Comparison of ENCODE assay signal across 15 mouse cellular contexts in genomic region chr11:115957971-115958370, GRCm38 (mm10). TPM values are rescaled to one million over a fixed set of nuclear protein-coding genes. Genes with fewer than 3 reads are reported as not detected.
DNase-seq lines count a peak whose midpoint lies in the region; ATAC-seq and TF ChIP-seq lines count a peak whose summit lies in the region.
"Had no signal": no experiment of that assay in that cellular context is flagged by ENCODE, and none has a peak within 500 bp of the region (broad histone marks: within the 10 kb centered on the region; RNA-seq: fewer than 3 reads in every experiment).

No protein-coding gene starts in this region.

- no peaks in the 10 kb centered on the region for H3K9me3 ChIP-seq in hindbrain, embryonic 13.5 days
- no peaks in the 10 kb centered on the region for H3K9me3 ChIP-seq in hindbrain, embryonic 11.5 days (ENCODE audit: control insufficient read depth, low read length)
- H3K9me3 ChIP-seq in liver, postnatal 0 days (ENCODE audit: low read length), result no peaks in the 10 kb centered on the region

- H3K4me3 ChIP-seq in hindbrain, embryonic 13.5 days, result no peak overlapping the region
- H3K4me3 ChIP-seq in hindbrain, embryonic 11.5 days (ENCODE audit: low read depth, low read length), result no peak overlapping the region
- no peak overlapping the region for H3K4me3 ChIP-seq in liver, postnatal 0 days (ENCODE audit: low read depth, low read length)

- TF ChIP-seq CTCF in liver, postnatal 0 days (IDR thresholded peaks at IDR 0.05; ENCODE audit: low read depth), result no peak

- H3K9ac ChIP-seq in hindbrain, embryonic 13.5 days, result no peak overlapping the region
- no peak overlapping the region for H3K9ac ChIP-seq in hindbrain, embryonic 11.5 days (ENCODE audit: low read depth, low read length)
- no peak overlapping the region for H3K9ac ChIP-seq in liver, postnatal 0 days (replicated peaks)

- no peak for TF ChIP-seq EP300 in liver, postnatal 0 days (IDR thresholded peaks at IDR 0.05; ENCODE audit: low read depth)

- WGBS in hindbrain, embryonic 13.5 days, result 57% methylated on average over 7 of the region's 7 CpGs
- 62% methylated on average over 7 of the region's 7 CpGs for WGBS in hindbrain, embryonic 11.5 days
- WGBS in liver, postnatal 0 days (ENCODE audit: insufficient replicate concordance), result 81% methylated on average over 7 of the region's 7 CpGs

- peak overlapping the region; percentile 77; the same call in 1 of the 2 replicates for H3K27ac ChIP-seq in hindbrain, embryonic 13.5 days
- no peak overlapping the region for H3K27ac ChIP-seq in hindbrain, embryonic 11.5 days (ENCODE audit: low read depth, low read length)
- H3K27ac ChIP-seq in liver, postnatal 0 days (ENCODE audit: low read depth), result no peak overlapping the region

- H3K36me3 ChIP-seq in hindbrain, embryonic 13.5 days, result peaks cover 74% of the 10 kb centered on the region
- peaks cover 14% of the 10 kb centered on the region; the same call in 1 of the 2 replicates for H3K36me3 ChIP-seq in hindbrain, embryonic 11.5 days (ENCODE audit: control insufficient read depth, insufficient read depth, low read length)
- peaks cover 58% of the 10 kb centered on the region for H3K36me3 ChIP-seq in liver, postnatal 0 days (replicated peaks; ENCODE audit: insufficient read depth, low read length)

- no peaks in the 10 kb centered on the region for H3K27me3 ChIP-seq in hindbrain, embryonic 13.5 days
- H3K27me3 ChIP-seq in hindbrain, embryonic 11.5 days (ENCODE audit: control insufficient read depth, insufficient read depth, low read length), result no peaks in the 10 kb centered on the region
- no peaks in the 10 kb centered on the region for H3K27me3 ChIP-seq in liver, postnatal 0 days (ENCODE audit: insufficient read depth, low read length)

- H3K4me2 ChIP-seq in hindbrain, embryonic 13.5 days, result no peak overlapping the region
- no peak overlapping the region for H3K4me2 ChIP-seq in hindbrain, embryonic 11.5 days (replicated peaks; ENCODE audit: low read depth, low read length)
- no peak overlapping the region for H3K4me2 ChIP-seq in liver, postnatal 0 days (ENCODE audit: low read depth, low read length)

- DNase-seq in hindbrain, embryonic 11.5 days (ENCODE audit: low spot score), result no peak
- DNase-seq in 3134 (ENCODE audit: extremely low read depth, insufficient read length, low spot score), result peak; percentile 68
- DNase-seq in NIH3T3 (ENCODE audit: low read depth), result peak; percentile 87
- DNase-seq in fibroblast of lung, adult 2 months (ENCODE audit: low read depth), result peak; percentile 86
- no peak for DNase-seq in thymus, adult 18-20 months
- no peak for DNase-seq in gastrocnemius, postnatal 25 days
- DNase-seq in liver, postnatal 0 days, result no peak
- DNase-seq: cerebellum, adult 8-10 months; liver; lung, postnatal 14 days; midbrain, embryonic 14.5 days had no signal

- H3K4me1 ChIP-seq in hindbrain, embryonic 13.5 days (replicated peaks), result peaks cover 36% of the 10 kb centered on the region
- H3K4me1 ChIP-seq in hindbrain, embryonic 11.5 days (replicated peaks; ENCODE audit: control insufficient read depth, insufficient read depth, low read length), result peaks cover 10% of the 10 kb centered on the region
- no peaks in the 10 kb centered on the region for H3K4me1 ChIP-seq in liver, postnatal 0 days (ENCODE audit: insufficient read depth)

- ATAC-seq in hindbrain, embryonic 13.5 days (ENCODE audit: low FRiP score), result no peak
- no peak for ATAC-seq in hindbrain, embryonic 11.5 days (ENCODE audit: low FRiP score)
- ATAC-seq in liver, postnatal 0 days, result no peak
- ATAC-seq: CD4-positive, CD25-positive, alpha-beta regulatory T cell, adult 4 months had no signal

RNA-seq across cellular contexts. Expression of gene Itgb4, which starts 16.5 kb away (rescaled TPM):
- 0.88 and 1.3 TPM in 2 replicates for polyA plus RNA-seq in hindbrain, embryonic 13.5 days (2015; fragmentation: Nextera tagmentation; extraction: Ambion mirVana)
- 0.36 and 0.82 TPM in 2 replicates for polyA plus RNA-seq in hindbrain, embryonic 11.5 days (2014; fragmentation: Nextera tagmentation; extraction: Ambion mirVana)
- total RNA-seq in gastrocnemius, postnatal 25 days (2021), result 1 to 10 TPM; 4.2 to 4.5 TPM
- 0.21 and 0.34 TPM in 2 replicates for polyA plus RNA-seq in liver, postnatal 0 days (2015; fragmentation: Nextera tagmentation; extraction: Ambion mirVana)
- polyA plus RNA-seq: CD4-positive, CD25-positive, alpha-beta regulatory T cell, adult 4 months had no signal

RNA-seq across cellular contexts. Expression of gene Recql5, which starts 24.7 kb away (rescaled TPM):
- polyA plus RNA-seq in hindbrain, embryonic 13.5 days (2015; fragmentation: Nextera tagmentation; extraction: Ambion mirVana), result 25.0 and 25.9 TPM in 2 replicates
- polyA plus RNA-seq in hindbrain, embryonic 11.5 days (2014; fragmentation: Nextera tagmentation; extraction: Ambion mirVana), result 16.0 and 19.9 TPM in 2 replicates
- 1 to 10 TPM; 4.9 to 6.8 TPM for total RNA-seq in gastrocnemius, postnatal 25 days (2021)
- 4.2 and 6.1 TPM in 2 replicates for polyA plus RNA-seq in liver, postnatal 0 days (2015; fragmentation: Nextera tagmentation; extraction: Ambion mirVana)

RNA-seq across cellular contexts. Expression of gene Sap30bp, which starts 24.9 kb away (rescaled TPM):
- polyA plus RNA-seq in hindbrain, embryonic 13.5 days (2015; fragmentation: Nextera tagmentation; extraction: Ambion mirVana), result 49.9 and 55.3 TPM in 2 replicates
- polyA plus RNA-seq in hindbrain, embryonic 11.5 days (2014; fragmentation: Nextera tagmentation; extraction: Ambion mirVana), result 55.8 and 57.1 TPM in 2 replicates
- total RNA-seq in gastrocnemius, postnatal 25 days (2021), result 10 to 100 TPM in 1 of 2 experiments, 1 to 10 TPM in 1; 9.4 to 14.5 TPM
- polyA plus RNA-seq in liver, postnatal 0 days (2015; fragmentation: Nextera tagmentation; extraction: Ambion mirVana), result 12.7 and 15.4 TPM in 2 replicates

RNA-seq across cellular contexts. Expression of gene Smim6, which starts 46.2 kb away (rescaled TPM):
- polyA plus RNA-seq in hindbrain, embryonic 13.5 days (2015; fragmentation: Nextera tagmentation; extraction: Ambion mirVana), result 0.88 and 1.0 TPM in 2 replicates
- polyA plus RNA-seq in hindbrain, embryonic 11.5 days (2014; fragmentation: Nextera tagmentation; extraction: Ambion mirVana), result 0.40 and 0.65 TPM in 2 replicates
- not detected for total RNA-seq in gastrocnemius, postnatal 25 days (2021)
- polyA plus RNA-seq in liver, postnatal 0 days (2015; fragmentation: Nextera tagmentation; extraction: Ambion mirVana), result 1.9 TPM in 2 replicates
- total RNA-seq: heart, adult 8-10 months; layer of hippocampus, postnatal 25 days had no signal

RNA-seq across cellular contexts. Expression of gene Galk1, which starts 54.5 kb away (rescaled TPM):
- polyA plus RNA-seq in hindbrain, embryonic 13.5 days (2015; fragmentation: Nextera tagmentation; extraction: Ambion mirVana), result 64.3 and 65.5 TPM in 2 replicates
- 89.0 and 96.3 TPM in 2 replicates for polyA plus RNA-seq in hindbrain, embryonic 11.5 days (2014; fragmentation: Nextera tagmentation; extraction: Ambion mirVana)
- 1 to 10 TPM; 3.6 to 4.3 TPM for total RNA-seq in gastrocnemius, postnatal 25 days (2021)
- 317 and 319 TPM in 2 replicates for polyA plus RNA-seq in liver, postnatal 0 days (2015; fragmentation: Nextera tagmentation; extraction: Ambion mirVana)

Comparison
In these comparisons a context has a peak if more than half of its experiments do, and no peak if none do; other contexts are left out.
1. DNase-seq: peak in 3134 (single experiment), NIH3T3 (single experiment) and fibroblast of lung, adult 2 months (single experiment); none in hindbrain, embryonic 11.5 days (single experiment), thymus, adult 18-20 months (0 of 2), gastrocnemius, postnatal 25 days (single experiment) and liver, postnatal 0 days (single experiment).